Mouse (Mus musculus) layer of hippocampus, adult 9-10 months (tissue): ENCODE measurements around the gene Crygf.
"Not testable (repeated sequence)": the region's sequence is repeated elsewhere in the genome, so short reads cannot be mapped to it uniquely, and the experiment has no call there.

Experiments used
- DNase-seq: peaks from one replicate; pipeline ENCODE4 v3.0.0; 2022; ENCODE audit warnings: low spot score

Crygf gene

DNA sequence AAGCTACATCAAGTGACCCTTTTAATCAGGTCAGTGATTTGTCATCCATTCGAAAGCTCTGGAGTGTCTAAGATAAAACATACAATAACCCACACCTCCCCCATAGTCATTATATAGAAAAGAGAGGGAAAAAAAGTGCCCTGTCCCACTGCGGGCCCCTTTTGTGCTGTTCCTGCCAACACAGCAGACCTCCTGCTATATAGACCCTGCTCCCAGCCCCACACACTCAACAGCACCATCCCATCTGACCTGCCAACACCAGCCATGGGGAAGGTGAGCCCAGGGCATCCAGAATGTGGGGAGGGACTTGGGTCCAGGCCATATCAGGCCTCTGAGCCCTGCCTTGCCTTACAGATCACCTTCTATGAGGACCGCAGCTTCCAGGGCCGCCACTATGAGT is at the start of gene Crygf:
Gene Crygf (plus strand): TSS at position 227 of the 400 bp plus-strand sequence.
- DNase-seq: no peak

DNA sequence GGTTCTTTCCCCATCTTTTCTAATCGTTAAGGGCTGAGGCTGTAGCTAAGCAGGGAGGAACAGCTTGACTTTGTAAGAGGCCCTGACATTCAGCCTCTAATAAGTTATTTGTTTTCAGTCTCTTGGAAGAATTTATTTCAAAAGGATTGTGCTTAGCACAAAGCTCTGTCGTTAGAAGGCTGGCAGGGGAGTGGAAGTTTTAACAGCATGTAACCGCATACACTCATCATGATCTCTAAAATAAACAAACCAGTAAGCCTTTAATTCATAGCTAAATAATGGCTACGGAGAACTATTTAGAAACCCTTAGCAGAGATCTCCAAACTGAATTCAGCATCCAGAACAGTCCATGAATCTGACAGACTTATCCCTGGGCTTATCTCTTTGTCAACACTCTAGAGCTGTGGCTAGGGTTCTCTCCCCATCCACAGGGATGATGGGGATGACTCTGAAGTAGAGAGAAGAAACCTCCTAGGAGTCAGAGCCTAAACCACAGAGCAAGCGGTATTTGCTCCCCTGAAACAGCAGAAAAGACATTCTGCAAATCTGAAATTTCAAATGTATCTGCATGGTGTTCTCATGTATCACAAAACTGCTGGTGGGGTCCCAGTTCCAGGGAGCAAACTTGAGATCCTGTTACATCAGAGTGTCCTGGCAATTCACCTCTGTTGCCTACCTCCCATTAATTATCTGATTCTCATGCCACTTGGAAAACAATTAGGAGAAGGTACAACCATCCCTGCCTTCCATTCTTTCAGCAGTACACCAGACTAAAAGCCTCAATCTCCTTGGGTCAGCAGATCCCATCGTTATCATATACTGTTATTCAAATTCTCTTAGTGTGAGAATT is 734 bp upstream of the Crygf start:
- no peak for DNase-seq

DNA sequence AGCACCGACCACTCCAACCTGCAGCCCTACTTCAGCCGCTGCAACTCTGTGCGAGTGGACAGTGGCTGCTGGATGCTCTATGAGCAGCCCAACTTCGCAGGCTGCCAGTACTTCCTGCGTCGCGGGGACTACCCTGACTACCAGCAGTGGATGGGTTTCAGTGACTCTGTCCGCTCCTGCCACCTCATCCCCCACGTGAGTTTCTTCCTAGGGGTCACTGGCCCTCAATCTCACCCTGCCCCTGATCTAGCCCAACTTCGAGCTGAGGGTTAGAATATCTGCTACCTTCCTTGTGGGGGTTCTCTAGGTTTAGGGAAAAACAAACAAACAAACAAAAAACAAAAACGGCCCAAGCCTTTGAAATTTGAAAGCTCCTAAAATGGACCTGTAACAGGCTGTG is 376 bp downstream of the Crygf start:
- DNase-seq: not testable (repeated sequence)

DNA sequence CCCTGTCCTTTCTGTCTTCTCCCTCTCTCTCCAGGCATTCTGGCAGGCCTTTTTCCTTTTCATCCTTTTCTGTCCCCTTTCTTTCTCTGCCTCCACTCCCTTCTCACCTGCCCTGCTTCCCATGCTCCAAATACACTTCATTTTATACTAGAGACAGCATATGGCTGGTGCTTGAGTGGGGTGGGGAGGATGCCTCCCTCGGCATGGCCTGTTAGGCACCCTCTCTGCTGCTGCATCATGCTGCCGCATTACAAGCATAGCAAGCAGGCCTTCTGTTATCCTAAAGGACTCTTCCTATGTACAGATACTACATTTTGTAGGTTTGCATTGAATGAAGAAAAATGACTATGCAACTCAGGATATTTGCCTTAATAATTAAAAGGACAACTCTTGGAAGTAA is 3.7 kb downstream of the Crygf start:
- no peak for DNase-seq

DNA sequence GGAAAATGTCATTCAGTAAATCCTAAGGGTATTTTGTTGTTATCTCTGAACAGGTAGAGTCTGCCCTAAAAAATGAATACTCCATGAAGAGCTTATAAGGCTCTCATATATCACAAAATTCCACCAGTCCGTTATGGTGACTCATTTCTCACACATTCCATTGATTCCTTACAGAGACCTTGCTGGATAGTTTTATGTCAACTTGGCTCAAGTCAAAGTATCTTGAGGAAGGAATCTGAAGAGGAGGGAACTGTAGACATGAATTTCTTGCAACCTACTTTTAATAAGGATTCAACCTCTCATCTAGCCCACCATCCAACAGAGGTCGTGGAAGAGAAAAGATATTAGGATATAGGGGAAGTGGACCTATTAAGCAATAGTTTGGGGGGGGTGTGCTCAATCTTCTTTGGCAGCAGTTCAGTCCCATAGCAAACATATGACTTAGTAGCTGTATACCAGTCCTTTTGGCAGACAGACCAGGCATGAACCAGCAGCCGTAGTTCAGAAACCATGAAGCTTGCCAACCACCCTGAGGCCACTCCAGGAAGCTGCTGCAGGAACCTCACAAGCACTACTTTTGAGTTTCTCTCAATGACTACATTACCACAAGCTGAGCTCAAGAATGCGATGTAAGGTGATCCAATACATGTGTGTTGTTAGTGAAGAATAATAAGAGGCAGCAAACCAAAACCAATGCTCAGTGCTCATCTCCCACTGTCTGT is 5.9 kb downstream of the Crygf start:
- no peak for DNase-seq
